Mouse (Mus musculus) small intestine, adult 2 months (tissue): Measurements from ENCODE around the gene Atp8a2.

Experiments
- CTCF ChIP-seq: fragments of 200-500 bp; IDR thresholded peaks from 2 replicates; pipeline ENCODE4 v1.5.1; 2012; ENCODE audit warnings: low read depth, mild to moderate bottlenecking, control low read depth, inconsistent platforms, low read length, moderate library complexity, mixed read lengths; ENCODE audit not compliant: insufficient replicate concordance, insufficient read length; ENCODE audit errors: extremely low read depth
- POLR2A ChIP-seq: fragments of 200-500 bp; IDR thresholded peaks from 2 replicates; pipeline ENCODE4 v1.6.1; 2012; ENCODE audit warnings: low read depth, mild to moderate bottlenecking, control low read depth, inconsistent platforms, low read length, moderate library complexity

- no peak for TF ChIP-seq CTCF
- TF ChIP-seq POLR2A = no peak
Measured at GRCm38 (mm10) chr14:60117792-60118585, 79.0 kb downstream of the Atp8a2 start.
